Mouse (Mus musculus) midbrain, embryonic 13.5 days (tissue): ENCODE results near the gene 4930435E12Rik. TPM values are rescaled to one million over a fixed set of nuclear protein-coding genes. Genes with fewer than 3 reads are reported as not detected.

ENCODE experiments used
- ATAC-seq: fragments of 200-750 bp; cut with Nextera tagmentation; 2 replicates; pipeline ENCODE4 v1.8.0; 2017; ENCODE audit warnings: mild to moderate bottlenecking, moderate TSS enrichment, moderate library complexity
- H3K27ac ChIP-seq: fragments of 300-500 bp; sonication (generic); 2 replicates; pipeline ENCODE4 v1.5.1; 2015; ENCODE audit warnings: inconsistent platforms, mild to moderate bottlenecking, moderate library complexity
- H3K27me3 ChIP-seq: fragments of 300-500 bp; sonication (generic); 2 replicates; pipeline ENCODE4 v1.6.1; 2015; ENCODE audit warnings: mild to moderate bottlenecking, inconsistent platforms
- H3K36me3 ChIP-seq: fragments of 300-500 bp; sonication (generic); 2 replicates; pipeline ENCODE4 v1.6.1; 2015; ENCODE audit warnings: mild to moderate bottlenecking, inconsistent platforms
- H3K4me1 ChIP-seq: fragments of 300-500 bp; sonication (generic); replicated peaks from 2 replicates; pipeline ENCODE4 v1.6.1; 2015; ENCODE audit warnings: inconsistent platforms
- H3K4me2 ChIP-seq: fragments of 300-500 bp; sonication (generic); replicated peaks from 2 replicates; pipeline ENCODE4 v1.6.1; 2015; ENCODE audit warnings: moderate library complexity, mild to moderate bottlenecking, inconsistent platforms
- H3K4me3 ChIP-seq: fragments of 300-500 bp; sonication (generic); replicated peaks from 2 replicates; pipeline ENCODE4 v1.5.1; 2015; ENCODE audit warnings: mild to moderate bottlenecking, inconsistent platforms
- H3K9ac ChIP-seq: fragments of 300-500 bp; sonication (generic); replicated peaks from 2 replicates; pipeline ENCODE4 v1.6.1; 2015; ENCODE audit warnings: mild to moderate bottlenecking, inconsistent platforms
- H3K9me3 ChIP-seq: fragments of 300-500 bp; sonication (generic); 2 replicates; pipeline ENCODE4 v1.6.1; 2016; ENCODE audit warnings: mild to moderate bottlenecking, inconsistent platforms
- WGBS: fragments of 180-500 bp; shearing (Covaris S2); methylation state at CpG from one replicate; pipeline ENCODE4 v1.1.7; 2015; 5-methylcytosine and 5-hydroxymethylcytosine counted together
- polyA plus RNA-seq: library from polyadenylated mRNA; unstranded; fragments of >200 nt; fragmentation: Nextera tagmentation; extraction: Ambion mirVana; gene quantifications from 2 replicates; pipeline ENCODE4 v1.2.1, GENCODE M21; 2015

4930435E12Rik gene
- polyA plus RNA-seq, 1 experiment from 2014 or later: not detected

GRCm38 (mm10) chr16:38766671-38767070, 61.9 kb downstream of the 4930435E12Rik start:
- H3K4me1 ChIP-seq: no peaks in the 10 kb centered on the region
- no peaks in the 10 kb centered on the region for H3K27me3 ChIP-seq
- H3K9ac ChIP-seq: no peak overlapping the region
- no peaks in the 10 kb centered on the region for H3K9me3 ChIP-seq
- WGBS: 81% methylated on average over 3 of the region's 3 CpGs
- H3K4me2 ChIP-seq: no peak overlapping the region
- ATAC-seq: no peak
- H3K27ac ChIP-seq: no peak overlapping the region
- peaks cover 33% of the 10 kb centered on the region for H3K36me3 ChIP-seq
- no peak overlapping the region for H3K4me3 ChIP-seq

DNA sequence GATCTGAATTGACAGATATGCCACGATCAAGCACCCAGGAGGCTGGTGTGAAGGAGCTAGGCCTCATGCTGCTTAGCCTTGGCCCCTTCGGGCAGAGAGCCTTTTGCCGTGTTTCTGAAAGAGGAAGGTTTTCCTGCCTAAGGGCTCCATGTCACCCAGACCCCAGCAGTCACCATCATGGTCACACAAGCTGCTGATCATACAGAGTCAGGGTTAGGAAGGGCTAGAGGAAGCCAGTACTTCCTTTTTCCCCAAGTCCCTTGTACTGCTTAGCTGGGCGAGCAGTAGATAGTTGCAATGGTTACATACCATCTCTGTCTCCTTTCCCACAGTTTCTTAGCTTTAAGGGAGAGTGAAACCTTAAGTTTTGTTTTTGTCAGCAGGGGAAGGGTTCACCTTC, 65.0 kb downstream of the 4930435E12Rik start:
- 90% methylated on average over 4 of the region's 4 CpGs for WGBS
- Histone ChIP-seq H3K4me2 (no peak overlapping the region), H3K36me3 (peaks cover 36% of the 10 kb centered on the region), H3K4me3 (no peak overlapping the region), H3K4me1 (no peaks in the 10 kb centered on the region), H3K27ac (no peak overlapping the region), H3K9ac (no peak overlapping the region), H3K27me3 (no peaks in the 10 kb centered on the region), H3K9me3 (no peaks in the 10 kb centered on the region)
- ATAC-seq: no peak

GRCm38 (mm10) chr16:38762401-38762800, 66.1 kb downstream of the 4930435E12Rik start:
- Histone ChIP-seq H3K4me1 (no peaks in the 10 kb centered on the region), H3K4me2 (no peak overlapping the region), H3K9ac (no peak overlapping the region), H3K27me3 (no peaks in the 10 kb centered on the region), H3K9me3 (no peaks in the 10 kb centered on the region), H3K36me3 (peaks cover 33% of the 10 kb centered on the region), H3K4me3 (no peak overlapping the region), H3K27ac (no peak overlapping the region)
- WGBS: 81% methylated on average over 8 of the region's 8 CpGs
- ATAC-seq: no peak

Other genes starting within 250 kb of the 4930435E12Rik start
- gene Arhgap31, start 115.5 kb downstream of the 4930435E12Rik start, polyA plus RNA-seq: 3.6 and 4.6 TPM in 2 replicates
- 23.7 and 24.9 TPM in 2 replicates for gene B4galt4, start 86.5 kb downstream of the 4930435E12Rik start, polyA plus RNA-seq
- gene Upk1b, start 28.4 kb downstream of the 4930435E12Rik start, polyA plus RNA-seq: 0.11 and 0.14 TPM in 2 replicates
- 2.3 and 2.5 TPM in 2 replicates for gene Igsf11, start 63.9 kb upstream of the 4930435E12Rik start, polyA plus RNA-seq